Mouse (Mus musculus): ENCODE measurements around the gene Arhgef28.

DNA sequence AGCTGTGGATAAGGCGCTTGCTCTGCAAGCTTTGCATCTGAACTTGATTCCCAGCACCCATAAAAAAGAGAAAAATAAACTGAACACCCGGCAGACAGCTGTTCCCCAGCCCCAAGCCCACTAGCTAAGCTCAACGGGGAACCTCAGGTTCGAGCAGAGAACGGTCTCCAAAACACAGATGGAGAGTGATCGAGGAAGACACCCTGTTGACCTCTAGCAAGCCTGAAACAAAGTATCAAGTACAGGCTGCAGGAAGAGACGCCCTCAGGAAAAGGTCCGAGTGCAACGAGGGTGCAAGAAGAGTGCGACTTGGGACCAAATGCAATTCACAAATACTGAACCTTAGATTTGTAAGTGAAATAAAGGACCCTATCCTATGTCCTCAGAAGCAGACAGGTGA, 43.4 kb upstream of the Arhgef28 start:
- no peak for TF ChIP-seq CTCF (IDR thresholded peaks at IDR 0.05; ENCODE audit: low read depth)
- TF ChIP-seq EP300 (IDR thresholded peaks at IDR 0.05; ENCODE audit: low read depth), result no peak
